Mouse (Mus musculus) macrophage (primary cell): Measurements from ENCODE around the gene Gnptab. TPM values are rescaled to one million over a fixed set of nuclear protein-coding genes. Genes with fewer than 3 reads are reported as not detected.

Experiments used
- H3K27ac ChIP-seq: fragments of 350-480 bp; formaldehyde crosslinking; 2 replicates; pipeline ENCODE4 v1.9.0; 2021
- H3K36me3 ChIP-seq: fragments of 350-480 bp; formaldehyde crosslinking; 2 replicates; pipeline ENCODE4 v1.9.0; 2021; ENCODE audit errors: inconsistent target
- H3K4me3 ChIP-seq: fragments of 350-480 bp; formaldehyde crosslinking; 2 replicates; pipeline ENCODE4 v1.9.0; 2021; ENCODE audit errors: inconsistent target
- H3K79me2 ChIP-seq: fragments of 350-480 bp; formaldehyde crosslinking; 2 replicates; pipeline ENCODE4 v1.9.0; 2021; ENCODE audit errors: inconsistent target
- WGBS: methylation state at CpG from one replicate; pipeline ENCODE4 v1.1.7; 2026; ENCODE audit warnings: inconsistent platforms; ENCODE audit not compliant: missing documents; 5-methylcytosine and 5-hydroxymethylcytosine counted together
- polyA plus RNA-seq: library from polyadenylated mRNA; stranded (reverse); fragments of 250-400 nt; gene quantifications from 3 replicates; pipeline ENCODE4 v1.2.4, GENCODE M21; 2018; ENCODE audit warnings: inconsistent platforms
- total RNA-seq, 78 experiments: library from RNA; depleted of rRNA; stranded (reverse); fragments of 250-400 nt; gene quantifications; 1 replicate in 9 of 78; 2 replicates in 24 of 78; 3 replicates in 43 of 78; 4 replicates in 2 of 78; pipeline ENCODE4 v1.2.4; 2018; ENCODE audit warnings: inconsistent platforms in 56 of 78

The Gnptab gene
- total RNA-seq (2018; cell fraction: chromatin; rRNA removed) = 100 to 1,000 TPM in 13 of 26 experiments, 10 to 100 TPM in 13; 28.8 to 151 (median 99.6) TPM
- 10 to 100 TPM; 32.2 to 72.7 (median 51.5) TPM for total RNA-seq (2018; cell fraction: cytosol; rRNA removed)
- 100 to 1,000 TPM in 5 of 26 experiments, 10 to 100 TPM in 21; 45.1 to 176 (median 89.0) TPM for total RNA-seq (2018; cell fraction: nucleus; rRNA removed)
- polyA plus RNA-seq = 34.0 to 83.1 TPM (median 76.6 TPM) in 3 replicates

DNA sequence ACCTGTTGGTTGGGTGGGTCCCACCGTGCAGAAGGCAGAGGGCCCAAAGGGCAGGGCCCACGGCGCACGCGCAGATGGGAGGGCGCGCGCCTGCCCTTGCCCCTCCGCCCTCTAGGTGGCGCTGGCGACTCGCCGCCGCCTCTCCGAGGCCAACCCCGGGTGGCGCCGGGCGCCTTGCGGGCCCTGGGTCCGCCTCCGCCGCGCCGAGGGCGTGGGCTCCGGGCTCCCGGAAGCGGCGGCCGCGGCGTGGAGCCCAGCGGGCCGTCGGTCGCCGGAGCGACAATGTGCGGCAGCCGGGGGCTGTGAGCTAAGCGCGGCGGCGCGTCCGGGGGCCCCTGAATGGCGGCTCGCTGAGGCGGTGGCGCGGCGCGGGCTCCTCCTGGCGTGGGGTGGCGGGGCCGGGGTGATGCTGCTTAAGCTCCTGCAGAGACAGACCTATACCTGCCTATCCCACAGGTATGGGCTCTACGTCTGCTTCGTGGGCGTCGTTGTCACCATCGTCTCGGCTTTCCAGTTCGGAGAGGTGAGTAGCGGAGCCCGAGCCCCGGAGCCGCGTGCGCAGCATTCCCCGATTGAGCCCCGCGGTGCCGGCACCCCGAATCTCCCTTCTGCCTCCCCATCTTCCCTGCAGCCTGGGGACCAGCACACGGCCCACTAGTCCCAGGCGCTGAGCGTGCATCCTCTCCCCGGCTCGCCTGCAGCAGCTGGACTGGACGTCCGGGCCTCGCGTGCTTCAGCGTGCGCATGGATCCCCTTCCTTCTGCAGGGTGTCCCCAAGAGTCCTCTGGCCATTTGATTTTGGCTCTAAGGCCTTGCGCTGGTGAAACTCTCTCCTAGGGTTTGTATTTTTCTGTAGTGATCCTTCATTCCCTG, at the start of gene Gnptab, which contains the start of gene Dram1:
Gnptab (plus strand) TSS at position 120 of the 873 bp plus-strand sequence.
Dram1 (minus strand) TSS at position 68 of the 873 bp plus-strand sequence.
- Histone ChIP-seq H3K4me3 (peak within 1 kb of the TSS; percentile 70), H3K27ac (peak within 1 kb of the TSS; percentile 70), H3K36me3 (no peaks in the 10 kb centered on the region), H3K79me2 (peaks cover 50% of the 10 kb centered on the region)
- WGBS = under 1% methylated on average over 51 of the region's 87 CpGs

DNA sequence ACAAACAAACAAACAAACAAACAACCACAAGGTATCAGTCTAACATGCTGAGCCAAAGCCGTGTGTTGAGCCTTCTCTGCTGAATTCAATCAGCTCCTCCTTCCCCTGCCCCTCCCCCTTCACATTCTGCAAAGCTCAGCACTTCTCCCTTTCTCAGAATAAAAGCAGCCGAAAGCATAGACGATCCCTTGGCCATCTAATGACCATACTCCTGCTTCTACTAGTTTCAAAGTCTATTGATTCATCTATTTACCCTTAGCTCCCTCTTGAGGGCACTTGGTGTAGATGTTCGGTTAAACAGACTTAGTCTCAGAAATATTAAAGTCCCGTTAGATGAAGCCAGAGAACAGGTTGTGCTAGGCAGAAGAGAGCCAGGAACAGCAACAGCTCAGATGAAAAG, 48.2 kb upstream of the Gnptab start:
- H3K4me3 ChIP-seq = no peak overlapping the region
- 30% methylated on average over 5 of the region's 5 CpGs for WGBS
- no peak overlapping the region for H3K27ac ChIP-seq
- H3K36me3 ChIP-seq = no peaks in the 10 kb centered on the region
- no peaks in the 10 kb centered on the region for H3K79me2 ChIP-seq

DNA sequence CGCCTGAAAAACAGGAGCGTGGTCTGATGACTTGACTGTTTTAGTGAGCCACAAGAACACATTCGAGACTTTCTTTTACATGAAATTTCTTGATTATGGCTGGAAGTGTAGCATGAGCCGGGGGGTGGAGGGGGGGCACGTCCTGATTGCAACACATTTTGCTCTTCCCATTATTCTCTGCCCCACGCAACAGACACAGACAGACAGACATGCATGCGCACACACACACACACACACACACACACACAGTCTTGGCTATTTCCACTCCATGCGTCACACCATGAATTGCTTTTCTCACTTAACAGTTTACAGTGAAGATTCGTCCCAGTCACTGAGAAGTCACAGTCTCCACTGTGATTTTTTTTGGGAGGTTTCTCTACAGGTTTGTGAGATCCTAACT, 38.3 kb upstream of the Gnptab start:
- H3K79me2 ChIP-seq = no peaks in the 10 kb centered on the region
- no peak overlapping the region for H3K4me3 ChIP-seq
- H3K27ac ChIP-seq = no peak overlapping the region
- H3K36me3 ChIP-seq = peaks cover 24% of the 10 kb centered on the region
- 31% methylated on average over 7 of the region's 9 CpGs for WGBS

DNA sequence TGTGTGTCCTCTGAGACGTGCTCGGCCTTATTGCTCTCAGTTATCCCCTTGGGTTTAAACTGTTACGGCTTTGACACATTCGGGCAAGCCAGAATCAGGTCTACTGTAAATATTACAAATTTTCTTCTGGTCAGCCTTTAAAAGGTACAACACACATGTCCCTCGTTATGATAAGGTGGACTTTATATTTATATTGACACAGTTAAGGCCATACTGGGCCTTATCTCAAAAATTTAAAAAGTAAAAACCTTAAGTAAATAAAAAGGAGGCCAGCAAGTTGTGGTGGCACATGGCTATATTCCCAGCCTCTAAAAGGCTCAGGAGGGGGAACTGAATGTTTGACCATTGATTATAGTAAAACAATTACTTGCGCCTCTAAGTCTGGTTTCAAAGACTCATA, 37.6 kb upstream of the Gnptab start:
- peaks cover 24% of the 10 kb centered on the region for H3K36me3 ChIP-seq
- H3K27ac ChIP-seq = no peak overlapping the region
- 95% methylated on average over 6 of the region's 6 CpGs for WGBS
- no peak overlapping the region for H3K4me3 ChIP-seq
- H3K79me2 ChIP-seq = no peaks in the 10 kb centered on the region

DNA sequence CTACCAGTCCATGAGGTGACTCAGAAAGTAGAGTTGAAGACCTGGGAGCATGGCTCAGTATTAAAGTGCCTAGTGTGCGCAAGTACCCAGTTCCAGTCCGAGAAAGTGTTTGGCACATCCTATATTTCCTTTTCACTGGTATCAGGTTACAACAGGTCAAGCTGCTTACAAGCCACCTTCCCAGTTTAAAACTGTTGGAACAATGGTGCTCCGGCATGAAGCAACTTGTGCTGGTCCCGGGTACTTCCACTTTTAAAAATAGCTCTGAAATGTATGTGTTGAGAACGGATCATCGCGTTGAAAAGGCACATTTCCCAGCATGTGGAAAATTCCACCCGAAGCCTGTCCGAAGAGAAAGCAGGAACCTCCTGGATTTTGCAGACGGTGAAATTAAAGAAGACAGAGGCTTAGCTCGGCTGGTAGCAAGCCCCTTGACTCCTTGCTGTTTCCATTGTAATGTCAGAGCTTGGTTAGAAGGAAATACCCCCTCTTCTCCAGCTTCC, 33.0 kb upstream of the Gnptab start:
- Histone ChIP-seq H3K36me3 (peaks cover 11% of the 10 kb centered on the region; the same call in 1 of the 2 replicates), H3K27ac (0 out of 2 replicates have a peak overlapping the region, but pooled peaks have one; percentile 4), H3K4me3 (peak overlapping the region; percentile 3; the same call in 1 of the 2 replicates), H3K79me2 (peaks cover 24% of the 10 kb centered on the region; the same call in 1 of the 2 replicates)
- 18% methylated on average over 11 of the region's 11 CpGs for WGBS

DNA sequence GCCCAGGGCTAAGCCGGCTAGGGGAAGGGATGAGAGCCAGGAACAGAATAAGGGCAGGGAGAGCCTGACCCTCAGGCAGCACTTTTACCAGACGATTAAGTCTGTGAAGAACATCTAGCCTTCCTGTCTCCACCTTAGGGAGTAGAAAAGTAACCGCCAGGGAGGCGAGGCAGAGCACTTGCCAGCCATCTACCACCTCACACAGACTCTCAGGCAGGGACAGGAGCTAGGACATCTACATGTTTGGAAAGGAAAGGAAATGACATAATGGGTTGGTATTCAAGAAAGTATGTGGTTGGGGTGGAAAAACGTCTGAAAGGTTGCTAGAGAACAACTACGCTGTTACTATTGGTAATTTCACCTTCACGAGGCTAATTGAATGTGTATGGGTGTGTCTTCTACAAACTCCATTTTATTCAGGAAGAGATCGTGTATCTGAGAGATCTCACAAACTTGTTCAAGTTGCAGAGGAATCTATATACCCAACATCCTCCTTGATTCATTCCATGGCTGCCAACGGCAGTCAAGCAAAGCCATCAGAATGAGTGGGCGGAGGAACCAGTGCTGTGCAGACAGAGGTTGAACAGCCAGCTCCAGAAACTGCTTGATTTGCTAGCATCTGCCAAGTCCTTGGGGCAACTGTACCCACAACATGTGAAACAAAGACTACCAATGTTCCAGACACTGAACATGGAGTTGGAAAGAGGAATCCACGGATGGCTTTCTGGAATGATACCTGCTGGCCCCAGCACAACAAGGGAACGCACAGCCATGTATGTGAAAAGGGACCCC, 32.3 kb upstream of the Gnptab start:
- peak overlapping the region; percentile 3; the same call in 1 of the 2 replicates for H3K4me3 ChIP-seq
- peaks cover 11% of the 10 kb centered on the region; the same call in 1 of the 2 replicates for H3K36me3 ChIP-seq
- 56% methylated on average over 12 of the region's 12 CpGs for WGBS
- peaks cover 31% of the 10 kb centered on the region; the same call in 1 of the 2 replicates for H3K79me2 ChIP-seq
- 0 out of 2 replicates have a peak overlapping the region, but pooled peaks have one; percentile 4 for H3K27ac ChIP-seq

DNA sequence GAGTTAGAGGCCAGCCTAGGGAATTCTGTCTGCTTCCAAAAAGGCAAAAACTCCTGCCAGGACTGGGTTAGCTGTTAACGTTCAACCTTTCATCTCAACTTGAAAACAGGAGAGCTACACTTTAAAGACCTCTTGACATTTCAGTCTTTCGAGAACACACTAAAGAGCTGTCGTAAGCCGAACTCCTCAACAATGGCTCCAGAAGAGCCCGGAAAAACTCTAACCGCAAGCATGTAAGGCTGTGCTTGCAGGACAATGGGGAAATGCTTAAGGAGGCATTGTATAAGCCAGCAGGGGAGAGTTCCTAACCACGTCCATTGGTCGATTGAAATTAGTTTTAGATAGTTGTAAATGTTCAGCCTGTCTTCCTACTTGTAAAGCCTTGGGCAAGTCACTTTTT, 29.1 kb upstream of the Gnptab start:
- Histone ChIP-seq H3K36me3 (no peaks in the 10 kb centered on the region), H3K27ac (peak overlapping the region; percentile 21; the same call in 1 of the 2 replicates), H3K4me3 (no peak overlapping the region), H3K79me2 (peaks cover 57% of the 10 kb centered on the region; the same call in 1 of the 2 replicates)
- WGBS = 34% methylated on average over 8 of the region's 8 CpGs

DNA sequence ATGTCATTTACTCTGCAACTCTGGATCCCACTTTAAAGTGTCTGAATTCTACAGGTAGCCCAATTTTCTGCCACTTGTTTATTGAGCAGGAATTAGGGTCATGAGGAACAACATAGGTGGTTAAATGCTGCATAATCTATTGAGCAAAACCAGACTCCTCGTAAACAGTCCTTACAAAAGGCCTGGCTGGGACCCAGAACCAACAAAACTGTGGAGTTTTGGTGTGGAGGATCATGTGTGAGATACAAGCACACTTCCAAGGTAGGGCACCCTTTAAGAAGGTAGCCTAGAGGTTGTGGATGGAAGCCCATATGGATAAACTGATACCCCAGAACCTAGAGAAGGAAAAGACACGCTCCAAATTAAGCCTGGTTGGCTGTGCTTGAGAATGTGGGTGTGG, 28.2 kb upstream of the Gnptab start:
- no peak overlapping the region for H3K27ac ChIP-seq
- no peaks in the 10 kb centered on the region for H3K36me3 ChIP-seq
- 85% methylated on average over 2 of the region's 2 CpGs for WGBS
- peaks cover 66% of the 10 kb centered on the region; the same call in 1 of the 2 replicates for H3K79me2 ChIP-seq
- no peak overlapping the region for H3K4me3 ChIP-seq

DNA sequence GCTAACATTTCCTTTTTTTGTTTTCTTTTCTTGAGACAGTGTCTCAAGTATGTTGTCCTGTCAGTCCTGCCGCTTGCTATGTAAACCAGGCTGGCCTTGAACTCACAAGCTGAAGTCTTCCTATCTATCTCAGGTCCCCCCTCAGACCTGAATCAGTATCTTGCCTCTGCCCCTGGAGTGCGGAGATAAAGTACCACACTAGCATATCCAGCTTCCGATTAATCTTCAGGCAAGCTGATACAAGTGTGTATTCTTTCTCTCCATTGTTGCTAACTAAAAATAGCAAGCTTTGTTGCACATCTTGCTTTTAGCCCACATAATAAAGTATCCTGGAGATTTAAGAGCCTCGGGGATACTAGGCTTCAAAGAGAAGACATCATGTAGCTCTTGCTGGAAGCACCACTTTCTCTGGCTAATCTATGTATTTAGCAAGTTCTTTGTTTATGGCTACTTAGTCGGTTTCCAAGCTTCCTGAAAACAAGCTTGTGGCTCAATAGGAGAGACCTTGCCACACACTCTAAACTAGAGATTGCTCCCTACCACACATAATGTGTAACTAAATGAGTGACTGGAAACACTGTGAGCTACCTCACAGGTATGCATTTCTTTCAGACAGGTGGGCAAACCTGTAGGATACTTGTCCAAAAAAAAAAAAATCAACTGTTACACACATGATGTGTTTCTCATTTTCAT, 27.4 kb upstream of the Gnptab start:
- whole genome bisulfite sequencing = 66% methylated on average over 5 of the region's 5 CpGs
- H3K27ac ChIP-seq = no peak overlapping the region

DNA sequence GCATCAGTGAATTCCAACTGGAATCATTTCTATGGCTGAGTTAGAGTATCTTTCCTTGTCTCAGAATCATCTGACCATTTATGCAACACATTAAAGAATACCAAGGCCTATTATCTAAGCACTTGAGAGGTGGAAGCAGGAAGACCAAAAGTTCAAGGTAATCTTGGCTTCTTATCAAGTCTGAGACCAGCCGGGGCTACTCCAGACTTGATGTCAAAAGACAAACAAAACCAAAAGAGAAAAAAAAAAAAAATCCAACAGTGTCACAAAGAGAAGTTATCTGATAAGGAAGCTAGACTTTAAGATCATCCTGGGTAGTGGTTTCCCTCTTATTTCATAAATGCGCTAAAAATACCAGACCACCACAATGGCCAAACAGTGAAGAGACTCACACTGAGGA, 26.4 kb upstream of the Gnptab start:
- H3K36me3 ChIP-seq = no peaks in the 10 kb centered on the region

More for the DNA sequence above, 27.4 kb upstream of the Gnptab start:
- Histone ChIP-seq H3K79me2 (peaks cover 74% of the 10 kb centered on the region; the same call in 1 of the 2 replicates), H3K4me3 (no peak overlapping the region), H3K36me3 (no peaks in the 10 kb centered on the region)

DNA sequence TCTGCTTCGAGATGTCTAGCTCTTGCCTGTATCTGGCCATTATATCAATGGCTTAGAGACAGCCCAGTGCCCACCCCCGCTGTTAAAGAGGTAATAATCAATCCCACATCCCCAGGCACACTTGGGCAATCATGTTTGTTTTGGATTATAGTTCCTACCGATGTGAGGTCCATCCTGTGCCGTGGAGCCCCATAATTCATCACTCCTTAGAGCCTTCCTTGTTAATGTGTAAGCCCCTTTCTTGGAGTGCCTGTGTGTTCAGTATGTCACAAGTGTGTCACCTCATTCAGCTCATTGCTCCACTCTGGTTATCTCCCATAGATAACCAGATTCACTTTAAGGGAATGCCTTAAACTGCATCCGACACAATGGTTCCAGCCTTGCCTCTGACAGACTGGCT, 24.3 kb upstream of the Gnptab start:
- no peak overlapping the region for H3K4me3 ChIP-seq
- no peak overlapping the region for H3K27ac ChIP-seq
- H3K36me3 ChIP-seq = no peaks in the 10 kb centered on the region
- 91% methylated on average over 5 of the region's 5 CpGs for WGBS
- H3K79me2 ChIP-seq = peaks cover 60% of the 10 kb centered on the region; the same call in 1 of the 2 replicates

More for the DNA sequence above, 26.4 kb upstream of the Gnptab start:
- peaks cover 76% of the 10 kb centered on the region; the same call in 1 of the 2 replicates for H3K79me2 ChIP-seq
- 12% methylated on average over 2 of the region's 2 CpGs for WGBS
- H3K27ac ChIP-seq = no peak overlapping the region
- no peak overlapping the region for H3K4me3 ChIP-seq

DNA sequence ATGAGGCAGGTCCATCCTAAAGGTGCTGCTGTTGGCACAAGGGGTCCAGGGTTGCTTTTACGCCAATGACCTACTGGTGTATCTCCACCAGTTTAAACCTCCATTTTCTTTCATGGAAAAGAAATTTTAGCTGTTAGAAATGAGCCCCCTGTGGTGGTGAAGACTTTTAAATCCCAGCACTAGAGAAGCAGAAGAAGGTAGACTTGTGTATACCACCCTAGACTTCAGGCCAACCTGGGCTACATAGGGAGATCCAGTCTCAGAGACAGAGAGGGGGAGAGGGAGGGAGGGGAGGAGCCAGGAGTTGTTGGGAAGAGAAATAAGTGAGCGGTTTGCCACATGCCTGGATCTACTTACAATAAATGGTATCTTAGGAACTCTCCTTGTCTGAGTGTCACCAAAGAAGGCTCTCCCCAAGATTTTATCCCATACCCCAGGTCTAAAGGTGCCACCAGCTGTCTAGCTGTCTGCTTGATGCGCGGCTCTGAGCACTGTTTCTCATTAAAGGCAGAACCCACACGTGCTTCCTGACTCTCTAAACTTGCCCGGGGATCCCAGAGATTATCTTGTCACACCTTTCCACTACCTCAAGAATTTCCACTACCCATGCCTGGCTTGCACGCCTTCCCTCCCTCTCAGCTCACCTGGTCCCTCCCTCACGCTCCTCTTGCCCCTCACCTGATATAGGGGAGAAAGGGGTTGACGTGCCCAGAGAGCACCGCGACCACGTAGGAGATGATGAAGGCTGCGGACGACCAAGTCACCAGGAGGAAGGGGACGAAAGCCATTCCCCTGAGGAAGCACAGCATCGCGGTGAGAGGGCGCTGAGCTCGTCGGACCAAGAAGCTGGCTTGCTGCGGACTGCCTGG, 22.6 kb upstream of the Gnptab start:
- peak overlapping the region; percentile 25; the same call in 1 of the 2 replicates for H3K27ac ChIP-seq
- no peaks in the 10 kb centered on the region for H3K36me3 ChIP-seq
- peaks cover 48% of the 10 kb centered on the region; the same call in 1 of the 2 replicates for H3K79me2 ChIP-seq
- WGBS = 17% methylated on average over 21 of the region's 21 CpGs
- H3K4me3 ChIP-seq = peak overlapping the region; percentile 65
